Mouse (Mus musculus): ENCODE results near the gene Slit3. TPM values are rescaled to one million over a fixed set of nuclear protein-coding genes. Genes with fewer than 3 reads are reported as not detected.

The Slit3 gene
- polyA plus RNA-seq, 2 experiments: 32.9 to 33.0 TPM

DNA sequence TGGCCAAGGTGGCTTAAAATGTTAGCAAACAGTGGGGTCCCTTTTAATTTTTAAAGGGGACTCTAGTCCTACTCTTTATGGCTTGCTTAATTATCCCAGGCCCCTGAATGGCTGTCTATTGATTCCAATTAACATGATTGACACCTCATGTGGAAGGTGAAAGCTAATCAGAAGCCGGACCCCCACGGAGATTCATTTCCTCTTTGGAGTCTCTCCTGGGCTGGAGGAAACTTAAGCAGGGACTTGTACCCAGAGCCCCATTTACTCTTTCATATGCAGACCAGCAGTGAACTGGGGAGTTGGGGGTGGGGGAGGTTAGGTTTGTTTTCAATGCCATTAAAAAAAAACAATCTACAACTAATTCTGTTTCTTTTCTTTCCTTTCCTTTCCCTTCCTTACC lies 230.4 kb downstream of the Slit3 start:
- H3K9ac ChIP-seq (ENCODE audit: low read depth, low read length, severe bottlenecking): no peak overlapping the region
- H3K9me3 ChIP-seq (ENCODE audit: control insufficient read depth, low read length): no peaks in the 10 kb centered on the region
- ATAC-seq (ENCODE audit: low FRiP score, low read depth) (no peak), DNase-seq (ENCODE audit: low spot score) (no peak)
- TF ChIP-seq POLR2A (IDR thresholded peaks at IDR 0.05; ENCODE audit: borderline replicate concordance, extremely low read depth, insufficient read depth, insufficient read length): no peak
- no peaks in the 10 kb centered on the region for H3K36me3 ChIP-seq (ENCODE audit: control insufficient read depth, insufficient read depth, low read length)
- 11% methylated on average over 2 of the region's 2 CpGs for WGBS
- H3K4me1 ChIP-seq (ENCODE audit: control insufficient read depth, insufficient read depth, low read length): peaks cover 43% of the 10 kb centered on the region
- no peak overlapping the region for H3K4me3 ChIP-seq (replicated peaks; ENCODE audit: low read length)
- H3K4me2 ChIP-seq (replicated peaks; ENCODE audit: low read depth, low read length, severe bottlenecking): no peak overlapping the region
- H3K27me3 ChIP-seq (ENCODE audit: control insufficient read depth, insufficient read depth, low read length): no peaks in the 10 kb centered on the region
- H3K27ac ChIP-seq (replicated peaks; ENCODE audit: low read depth, low read length): no peak overlapping the region

DNA sequence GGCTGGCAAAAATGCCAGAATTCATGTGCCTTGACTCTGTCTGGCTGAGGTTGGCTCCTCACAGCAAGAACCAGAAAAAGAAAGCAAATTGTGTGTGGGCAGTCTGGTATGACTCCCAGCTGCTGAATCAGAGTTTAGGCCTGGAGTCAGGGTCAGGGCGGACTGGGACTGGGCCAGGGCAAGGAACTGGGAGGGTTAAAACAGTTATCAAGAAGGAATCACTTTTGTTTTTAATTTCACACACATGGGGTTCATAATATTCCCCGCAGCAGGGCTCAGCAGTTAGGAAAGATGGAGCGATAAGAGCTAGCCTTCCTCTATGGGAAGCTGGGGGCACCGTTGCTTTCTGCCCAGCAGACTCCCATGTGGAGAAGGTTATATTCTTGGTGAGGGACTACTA lies 234.8 kb downstream of the Slit3 start:
- no peak overlapping the region for H3K27ac ChIP-seq (replicated peaks; ENCODE audit: low read depth, low read length)
- WGBS: 59% methylated on average over 4 of the region's 4 CpGs
- no peak overlapping the region for H3K4me2 ChIP-seq (replicated peaks; ENCODE audit: low read depth, low read length, severe bottlenecking)

DNA sequence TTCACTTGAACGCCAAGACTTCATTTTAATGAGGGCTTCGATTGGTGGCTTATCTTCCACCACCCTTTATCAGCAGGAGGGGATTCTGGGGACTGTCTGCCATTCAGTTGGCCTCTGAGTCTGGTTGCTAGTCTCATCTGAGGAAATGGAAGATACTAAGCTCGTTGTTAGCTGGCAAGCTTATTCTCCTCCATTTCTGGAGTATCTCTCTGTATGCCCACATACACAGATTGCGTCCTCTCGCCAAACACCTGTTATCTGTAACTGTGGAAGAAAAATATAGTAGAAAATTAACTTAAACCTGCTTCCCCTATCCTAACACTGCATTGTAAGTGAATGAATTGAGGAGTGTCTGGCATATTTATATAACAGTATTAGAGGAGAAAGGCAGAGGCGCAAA lies 240.0 kb downstream of the Slit3 start:
- Histone ChIP-seq H3K4me2 (replicated peaks; ENCODE audit: low read depth, low read length, severe bottlenecking) (no peak overlapping the region), H3K36me3 (ENCODE audit: control insufficient read depth, insufficient read depth, low read length) (no peaks in the 10 kb centered on the region), H3K4me1 (ENCODE audit: control insufficient read depth, insufficient read depth, low read length) (peaks cover 26% of the 10 kb centered on the region), H3K4me3 (replicated peaks; ENCODE audit: low read length) (no peak overlapping the region), H3K27me3 (ENCODE audit: control insufficient read depth, insufficient read depth, low read length) (no peaks in the 10 kb centered on the region), H3K9ac (ENCODE audit: low read depth, low read length, severe bottlenecking) (no peak overlapping the region), H3K9me3 (ENCODE audit: control insufficient read depth, low read length) (no peaks in the 10 kb centered on the region), H3K27ac (replicated peaks; ENCODE audit: low read depth, low read length) (no peak overlapping the region)
- no peak for ATAC-seq (ENCODE audit: low FRiP score, low read depth)
- no peak for DNase-seq (ENCODE audit: low spot score)
- WGBS: 92% methylated on average over 6 of the region's 6 CpGs
- TF ChIP-seq POLR2A (IDR thresholded peaks at IDR 0.05; ENCODE audit: borderline replicate concordance, extremely low read depth, insufficient read depth, insufficient read length): no peak

More for the DNA sequence above, 234.8 kb downstream of the Slit3 start:
- DNase-seq (ENCODE audit: low spot score) (no peak), ATAC-seq (ENCODE audit: low FRiP score, low read depth) (no peak)
- H3K27me3 ChIP-seq (ENCODE audit: control insufficient read depth, insufficient read depth, low read length): no peaks in the 10 kb centered on the region
- H3K9me3 ChIP-seq (ENCODE audit: control insufficient read depth, low read length): no peaks in the 10 kb centered on the region
- H3K9ac ChIP-seq (ENCODE audit: low read depth, low read length, severe bottlenecking): no peak overlapping the region
- no peaks in the 10 kb centered on the region for H3K36me3 ChIP-seq (ENCODE audit: control insufficient read depth, insufficient read depth, low read length)
- peaks cover 37% of the 10 kb centered on the region for H3K4me1 ChIP-seq (ENCODE audit: control insufficient read depth, insufficient read depth, low read length)
- no peak overlapping the region for H3K4me3 ChIP-seq (replicated peaks; ENCODE audit: low read length)
- no peak for TF ChIP-seq POLR2A (IDR thresholded peaks at IDR 0.05; ENCODE audit: borderline replicate concordance, extremely low read depth, insufficient read depth, insufficient read length)

DNA sequence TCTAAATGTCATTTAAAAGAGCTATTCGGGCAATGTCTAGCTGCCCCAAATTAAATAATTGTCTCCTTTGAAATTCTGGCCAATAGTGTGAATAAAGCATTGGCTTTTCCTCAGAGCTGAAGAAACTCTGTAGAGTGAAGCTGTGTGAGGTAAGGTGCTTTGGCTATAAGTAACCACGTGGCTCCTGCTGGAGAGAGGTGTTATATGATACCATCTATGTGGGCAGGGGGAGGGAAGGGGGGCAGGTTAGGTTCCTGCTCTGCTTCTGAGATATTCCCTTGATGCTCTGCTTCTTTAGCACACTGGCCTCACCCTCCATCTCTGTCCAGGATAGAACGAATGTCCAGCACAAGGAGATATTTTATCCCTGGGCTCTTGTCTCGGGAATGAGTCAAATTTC lies 242.0 kb downstream of the Slit3 start:
- no peak overlapping the region for H3K27ac ChIP-seq (replicated peaks; ENCODE audit: low read depth, low read length)
- H3K4me3 ChIP-seq (replicated peaks; ENCODE audit: low read length): no peak overlapping the region
- H3K9me3 ChIP-seq (ENCODE audit: control insufficient read depth, low read length): no peaks in the 10 kb centered on the region
- 51% methylated on average over 4 of the region's 4 CpGs for WGBS
- H3K9ac ChIP-seq (ENCODE audit: low read depth, low read length, severe bottlenecking): no peak overlapping the region
- H3K27me3 ChIP-seq (ENCODE audit: control insufficient read depth, insufficient read depth, low read length): no peaks in the 10 kb centered on the region
- H3K4me1 ChIP-seq (ENCODE audit: control insufficient read depth, insufficient read depth, low read length): peaks cover 15% of the 10 kb centered on the region
- no peak for TF ChIP-seq POLR2A (IDR thresholded peaks at IDR 0.05; ENCODE audit: borderline replicate concordance, extremely low read depth, insufficient read depth, insufficient read length)
- ATAC-seq (ENCODE audit: low FRiP score, low read depth) (no peak), DNase-seq (ENCODE audit: low spot score) (no peak)
- no peaks in the 10 kb centered on the region for H3K36me3 ChIP-seq (ENCODE audit: control insufficient read depth, insufficient read depth, low read length)
- no peak overlapping the region for H3K4me2 ChIP-seq (replicated peaks; ENCODE audit: low read depth, low read length, severe bottlenecking)

DNA sequence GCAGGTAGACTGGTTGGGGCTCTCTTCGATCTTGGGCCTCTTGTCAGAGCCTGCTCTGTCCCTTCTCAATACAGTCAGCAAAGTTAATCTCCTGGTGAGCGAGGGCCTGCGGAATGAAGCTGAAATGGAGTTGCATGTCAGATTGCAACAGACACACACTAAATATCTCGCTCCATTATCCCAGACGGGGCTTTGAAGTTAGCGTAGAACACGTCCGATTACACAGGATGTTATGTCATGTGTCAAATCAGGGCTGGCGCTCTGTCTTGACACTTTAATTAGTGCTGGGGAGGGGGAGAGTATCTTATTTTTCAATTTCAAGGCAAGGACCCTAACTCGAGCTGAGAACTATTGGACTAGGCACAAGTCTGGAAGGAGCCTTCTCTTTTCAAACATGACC lies 243.4 kb downstream of the Slit3 start:
- Histone ChIP-seq H3K36me3 (ENCODE audit: control insufficient read depth, insufficient read depth, low read length) (no peaks in the 10 kb centered on the region), H3K27me3 (ENCODE audit: control insufficient read depth, insufficient read depth, low read length) (no peaks in the 10 kb centered on the region), H3K4me1 (ENCODE audit: control insufficient read depth, insufficient read depth, low read length) (peaks cover 17% of the 10 kb centered on the region), H3K9ac (ENCODE audit: low read depth, low read length, severe bottlenecking) (no peak overlapping the region), H3K9me3 (ENCODE audit: control insufficient read depth, low read length) (no peaks in the 10 kb centered on the region), H3K4me2 (replicated peaks; ENCODE audit: low read depth, low read length, severe bottlenecking) (no peak overlapping the region), H3K27ac (replicated peaks; ENCODE audit: low read depth, low read length) (no peak overlapping the region), H3K4me3 (replicated peaks; ENCODE audit: low read length) (no peak overlapping the region)
- ATAC-seq (ENCODE audit: low FRiP score, low read depth) (no peak), DNase-seq (ENCODE audit: low spot score) (no peak)
- TF ChIP-seq POLR2A (IDR thresholded peaks at IDR 0.05; ENCODE audit: borderline replicate concordance, extremely low read depth, insufficient read depth, insufficient read length): no peak
- 38% methylated on average over 10 of the region's 10 CpGs for WGBS

DNA sequence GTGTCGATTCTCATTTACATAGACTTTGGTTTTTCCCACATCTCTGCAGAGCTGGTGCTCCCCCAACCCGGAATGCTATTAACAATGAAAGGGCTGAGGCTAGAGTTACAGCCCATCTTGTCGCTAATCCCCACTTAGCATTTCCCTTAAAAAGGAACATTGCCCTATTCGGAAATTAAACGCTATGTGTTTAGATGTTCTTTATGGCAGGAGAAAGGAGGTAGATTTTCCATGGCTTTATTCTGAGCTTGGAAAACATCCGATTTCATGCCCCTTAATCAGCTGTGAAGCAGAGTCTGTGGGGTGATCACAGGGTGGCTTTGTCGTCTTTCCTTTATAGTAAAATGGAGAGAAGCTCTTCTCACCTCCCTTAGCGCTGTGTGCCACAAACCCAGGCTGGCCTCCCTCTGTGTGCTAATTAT lies 244.5 kb downstream of the Slit3 start:
- no peak overlapping the region for H3K9ac ChIP-seq (ENCODE audit: low read depth, low read length, severe bottlenecking)
- no peaks in the 10 kb centered on the region for H3K36me3 ChIP-seq (ENCODE audit: control insufficient read depth, insufficient read depth, low read length)
- no peak for TF ChIP-seq POLR2A (IDR thresholded peaks at IDR 0.05; ENCODE audit: borderline replicate concordance, extremely low read depth, insufficient read depth, insufficient read length)
- no peak overlapping the region for H3K27ac ChIP-seq (replicated peaks; ENCODE audit: low read depth, low read length)
- no peaks in the 10 kb centered on the region for H3K9me3 ChIP-seq (ENCODE audit: control insufficient read depth, low read length)
- no peak for DNase-seq (ENCODE audit: low spot score)
- no peak for ATAC-seq (ENCODE audit: low FRiP score, low read depth)
- WGBS: 19% methylated on average over 8 of the region's 8 CpGs
- H3K4me3 ChIP-seq (replicated peaks; ENCODE audit: low read length): no peak overlapping the region
- peaks cover 26% of the 10 kb centered on the region for H3K4me1 ChIP-seq (ENCODE audit: control insufficient read depth, insufficient read depth, low read length)
- no peaks in the 10 kb centered on the region for H3K27me3 ChIP-seq (ENCODE audit: control insufficient read depth, insufficient read depth, low read length)
- H3K4me2 ChIP-seq (replicated peaks; ENCODE audit: low read depth, low read length, severe bottlenecking): no peak overlapping the region

Data from limb, embryonic 14.5 days (tissue).